Mouse (Mus musculus) embryonic facial prominence, embryonic 14.5 days (tissue): ENCODE measurements around the gene Tnnc2. TPM values are rescaled to one million over a fixed set of nuclear protein-coding genes. Genes with fewer than 3 reads are reported as not detected.

Experiments used
- ATAC-seq: fragments of 200-750 bp; cut with Nextera tagmentation; 2 replicates; pipeline ENCODE4 v1.8.0; 2017; ENCODE audit warnings: low read depth, moderate number of reproducible peaks, moderate TSS enrichment
- DNase-seq: peaks from one replicate; pipeline ENCODE4 v3.0.0-alpha.2; 2015; ENCODE audit warnings: low spot score
- H3K27ac ChIP-seq: fragments of 300-500 bp; sonication (generic); replicated peaks from 2 replicates; pipeline ENCODE4 v1.5.1; 2014; ENCODE audit warnings: low read depth, mild to moderate bottlenecking, low read length, moderate library complexity
- H3K27me3 ChIP-seq: fragments of 300-500 bp; sonication (generic); replicated peaks from 2 replicates; pipeline ENCODE4 v1.6.1; 2014; ENCODE audit warnings: low read length; ENCODE audit not compliant: control insufficient read depth, insufficient read depth
- H3K36me3 ChIP-seq: fragments of 300-500 bp; sonication (generic); 2 replicates; pipeline ENCODE4 v1.6.1; 2014; ENCODE audit warnings: low read length, mixed read lengths; ENCODE audit not compliant: control insufficient read depth, insufficient read depth
- H3K4me1 ChIP-seq: fragments of 300-500 bp; sonication (generic); 2 replicates; pipeline ENCODE4 v1.6.1; 2014; ENCODE audit warnings: antibody characterized with exemption, low read length; ENCODE audit not compliant: control insufficient read depth, insufficient read depth
- H3K4me2 ChIP-seq: fragments of 300-500 bp; sonication (generic); 2 replicates; pipeline ENCODE4 v1.6.1; 2014; ENCODE audit warnings: low read depth, mild to moderate bottlenecking, low read length, moderate library complexity, mixed read lengths
- H3K4me3 ChIP-seq: fragments of 300-500 bp; sonication (generic); 2 replicates; pipeline ENCODE4 v1.5.1; 2014; ENCODE audit warnings: low read depth, mild to moderate bottlenecking, low read length
- H3K9ac ChIP-seq: fragments of 300-500 bp; sonication (generic); 2 replicates; pipeline ENCODE4 v1.6.1; 2014; ENCODE audit warnings: low read depth, mild to moderate bottlenecking, low read length, moderate library complexity, mixed read lengths
- H3K9me3 ChIP-seq: fragments of 300-500 bp; sonication (generic); 2 replicates; pipeline ENCODE4 v1.6.1; 2016; ENCODE audit warnings: low read length; ENCODE audit not compliant: control insufficient read depth
- whole genome bisulfite sequencing: fragments of 180-500 bp; shearing (Covaris S2); extraction: QIAGEN DNeasy Blood & Tissue Kit; methylation state at CpG from one replicate; pipeline ENCODE4 v1.1.7; 2014; 5-methylcytosine and 5-hydroxymethylcytosine counted together
- polyA plus RNA-seq: library from polyadenylated mRNA; unstranded; fragments of >200 nt; fragmentation: Nextera tagmentation; extraction: Ambion mirVana; gene quantifications from 2 replicates; pipeline ENCODE4 v1.2.1, GENCODE M21; 2014

Tnnc2 gene
- polyA plus RNA-seq, 1 experiment from 2014 or later, result 1,279 TPM

GRCm38 (mm10) chr2:164734839-164735238 lies 44.9 kb downstream of the Tnnc2 start:
- no peaks in the 10 kb centered on the region for H3K4me1 ChIP-seq
- ATAC-seq, result no peak
- DNase-seq, result no peak
- no peak overlapping the region for H3K4me3 ChIP-seq
- no peaks in the 10 kb centered on the region for H3K9me3 ChIP-seq
- WGBS, result 84% methylated on average over 5 of the region's 5 CpGs
- no peak overlapping the region for H3K27ac ChIP-seq
- H3K4me2 ChIP-seq, result no peak overlapping the region
- no peaks in the 10 kb centered on the region for H3K36me3 ChIP-seq
- H3K27me3 ChIP-seq, result no peaks in the 10 kb centered on the region
- no peak overlapping the region for H3K9ac ChIP-seq

- H3K4me3 ChIP-seq, result no peak overlapping the region
- no peaks in the 10 kb centered on the region for H3K27me3 ChIP-seq
- H3K4me2 ChIP-seq, result no peak overlapping the region
- H3K4me1 ChIP-seq, result no peaks in the 10 kb centered on the region
- 87% methylated on average over 2 of the region's 2 CpGs for WGBS
- DNase-seq (no peak), ATAC-seq (no peak)
- H3K9me3 ChIP-seq, result no peaks in the 10 kb centered on the region
- no peak overlapping the region for H3K27ac ChIP-seq
- no peak overlapping the region for H3K9ac ChIP-seq
- no peaks in the 10 kb centered on the region for H3K36me3 ChIP-seq
Measured at GRCm38 (mm10) chr2:164733259-164733658, 46.5 kb downstream of the Tnnc2 start.

GRCm38 (mm10) chr2:164731719-164732118 lies 48.0 kb downstream of the Tnnc2 start:
- Histone ChIP-seq H3K4me3 (no peak overlapping the region), H3K9ac (no peak overlapping the region), H3K4me1 (no peaks in the 10 kb centered on the region), H3K36me3 (no peaks in the 10 kb centered on the region), H3K27ac (no peak overlapping the region), H3K4me2 (no peak overlapping the region), H3K27me3 (no peaks in the 10 kb centered on the region), H3K9me3 (no peaks in the 10 kb centered on the region)
- ATAC-seq (no peak), DNase-seq (no peak)
- WGBS, result 73% methylated on average over 5 of the region's 5 CpGs

Other genes with a start within 250 kb of the Tnnc2 start
- gene Wfdc2, start 217.6 kb downstream of the Tnnc2 start, polyA plus RNA-seq, result 53.7 and 62.4 TPM in 2 replicates
- not detected in 2 replicates for gene Spint3, start 206.5 kb downstream of the Tnnc2 start, polyA plus RNA-seq
- 0.51 TPM in 1 of 2 replicates, not detected in the other for gene Wfdc6a, start 194.5 kb downstream of the Tnnc2 start, polyA plus RNA-seq
- gene Eppin, start 186.4 kb downstream of the Tnnc2 start, polyA plus RNA-seq, result not detected in 2 replicates
- not detected in 2 replicates for gene Wfdc6b, start 166.4 kb downstream of the Tnnc2 start, polyA plus RNA-seq
- 0.11 TPM in 1 of 2 replicates, not detected in the other for gene Wfdc8, start 166.3 kb downstream of the Tnnc2 start, polyA plus RNA-seq
- not detected in 2 replicates for gene Wfdc16, start 141.2 kb downstream of the Tnnc2 start, polyA plus RNA-seq
- gene Wfdc10, start 123.9 kb downstream of the Tnnc2 start, polyA plus RNA-seq, result 0.69 and 1.1 TPM in 2 replicates
- gene Wfdc9, start 123.4 kb downstream of the Tnnc2 start, polyA plus RNA-seq, result not detected in 2 replicates
- not detected in 2 replicates for gene Wfdc11, start 105.9 kb downstream of the Tnnc2 start, polyA plus RNA-seq
- 0.21 TPM in 1 of 2 replicates, not detected in the other for gene Wfdc13, start 94.9 kb downstream of the Tnnc2 start, polyA plus RNA-seq
- not detected in 2 replicates for gene Spint4, start 81.5 kb downstream of the Tnnc2 start, polyA plus RNA-seq
- gene Spint5, start 64.7 kb downstream of the Tnnc2 start, polyA plus RNA-seq, result not detected in 2 replicates
- 0.53 and 1.1 TPM in 2 replicates for gene Wfdc3, start 34.0 kb downstream of the Tnnc2 start, polyA plus RNA-seq
- gene Dnttip1, start 34.0 kb downstream of the Tnnc2 start, polyA plus RNA-seq, result 60.9 and 63.0 TPM in 2 replicates
- 229 and 276 TPM in 2 replicates for gene Ube2c, start 10.1 kb downstream of the Tnnc2 start, polyA plus RNA-seq
- gene Snx21, start 5.9 kb upstream of the Tnnc2 start, polyA plus RNA-seq, result 27.9 and 28.3 TPM in 2 replicates
- 12.6 and 13.8 TPM in 2 replicates for gene Acot8, start 24.9 kb upstream of the Tnnc2 start, polyA plus RNA-seq
- 6.0 and 6.4 TPM in 2 replicates for gene Zswim3, start 25.1 kb upstream of the Tnnc2 start, polyA plus RNA-seq
- 15.1 and 15.7 TPM in 2 replicates for gene Zswim1, start 42.7 kb upstream of the Tnnc2 start, polyA plus RNA-seq
- not detected in 2 replicates for gene Spata25, start 48.6 kb upstream of the Tnnc2 start, polyA plus RNA-seq
- gene Ctsa, start 52.9 kb upstream of the Tnnc2 start, polyA plus RNA-seq, result 140 and 154 TPM in 2 replicates
- gene Neurl2, start 53.5 kb upstream of the Tnnc2 start, polyA plus RNA-seq, result 8.3 and 9.1 TPM in 2 replicates
- 50.1 and 55.1 TPM in 2 replicates for gene Pltp, start 77.7 kb upstream of the Tnnc2 start, polyA plus RNA-seq
- gene Pcif1, start 99.3 kb upstream of the Tnnc2 start, polyA plus RNA-seq, result 56.9 and 62.8 TPM in 2 replicates
- 11.9 and 13.9 TPM in 2 replicates for gene Zfp335, start 131.8 kb upstream of the Tnnc2 start, polyA plus RNA-seq
- 33.7 and 52.0 TPM in 2 replicates for gene Mmp9, start 160.8 kb upstream of the Tnnc2 start, polyA plus RNA-seq
- gene Slc12a5, start 180.8 kb upstream of the Tnnc2 start, polyA plus RNA-seq, result 0.56 and 1.1 TPM in 2 replicates